ENCODE assay signal across 12 mouse cellular contexts in the genomic region with DNA sequence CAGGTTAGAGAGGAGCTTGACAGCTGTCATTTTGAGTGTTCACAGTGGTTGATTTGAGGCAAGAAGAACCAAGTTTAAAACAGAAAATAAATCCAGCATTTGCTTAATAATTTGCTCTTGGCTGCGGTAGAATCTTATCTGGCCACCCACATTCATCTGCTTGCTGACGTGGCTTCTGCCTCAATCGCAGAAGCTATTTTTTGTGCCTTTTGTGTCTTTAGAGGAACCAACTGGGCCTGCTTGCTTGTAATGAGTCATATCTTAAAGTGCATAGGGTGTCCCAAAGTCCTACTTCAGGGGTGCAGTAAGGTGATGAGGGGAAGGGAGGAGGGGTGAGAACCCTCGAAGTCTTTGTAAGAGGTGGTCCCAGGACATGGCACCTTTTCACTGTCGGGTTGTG.
A peak's percentile ranks its signal among the peaks of the same experiment; 100 is the strongest.
DNase-seq lines count a peak whose midpoint lies in the region; ATAC-seq lines count a peak whose summit lies in the region.
"Had no signal": no experiment of that assay in that cellular context is flagged by ENCODE, and none has a peak within 500 bp of the region (broad histone marks: within the 10 kb centered on the region; RNA-seq: fewer than 3 reads in every experiment).

No protein-coding gene starts in this region.

- peak; percentile 38 for ATAC-seq in activated CD4-positive, CD25-positive, alpha-beta regulatory T cell, adult 4 months
- ATAC-seq: forebrain, embryonic 14.5 days had no signal

- DNase-seq in layer of hippocampus, adult 8-10 months (ENCODE audit: low spot score in 2 of 2): peak; percentile 40 to 61
- no peak for DNase-seq in layer of hippocampus, adult 9-10 months (ENCODE audit: low spot score)
- DNase-seq in right cerebral cortex, adult 18-20 months: peak; percentile 70
- no peak for DNase-seq in right cerebral cortex, postnatal 10 days (ENCODE audit: low spot score in 2 of 2)
- no peak for DNase-seq in kidney, postnatal 25 days
- no peak for DNase-seq in kidney, adult 8-10 months
- DNase-seq: adrenal gland, postnatal 14 days; cerebellum, adult 18-20 months; lung, postnatal 4 days; thymus, adult 18-20 months had no signal

Comparison
In these comparisons a context has a peak if more than half of its experiments do, and no peak if none do; other contexts are left out.
1. DNase-seq: peak in layer of hippocampus, adult 8-10 months (2 of 2) and right cerebral cortex, adult 18-20 months (single experiment); none in layer of hippocampus, adult 9-10 months (single experiment), right cerebral cortex, postnatal 10 days (0 of 2), kidney, postnatal 25 days (0 of 2) and kidney, adult 8-10 months (0 of 2).